Mouse (Mus musculus) thymus, adult 2 months (tissue): ENCODE data around the gene Isyna1. TPM values are rescaled to one million over a fixed set of nuclear protein-coding genes. Genes with fewer than 3 reads are reported as not detected.

ENCODE experiments used
- DNase-seq: peaks from one replicate; pipeline ENCODE4 v3.0.0; 2021
- H3K27ac ChIP-seq: fragments of 200-500 bp; 2 replicates; pipeline ENCODE4 v1.5.1; 2012; ENCODE audit warnings: low read length, control low read depth; ENCODE audit not compliant: control insufficient read depth, insufficient read depth
- H3K27me3 ChIP-seq: fragments of 200-500 bp; 2 replicates; pipeline ENCODE4 v1.6.1; 2012; ENCODE audit warnings: mild to moderate bottlenecking, low read length, moderate library complexity, mixed read lengths; ENCODE audit not compliant: control insufficient read depth, insufficient read depth
- H3K36me3 ChIP-seq: fragments of 200-500 bp; 2 replicates; pipeline ENCODE4 v1.6.1; 2012; ENCODE audit warnings: mild to moderate bottlenecking, low read length, moderate library complexity; ENCODE audit not compliant: control insufficient read depth, insufficient read depth
- H3K4me1 ChIP-seq: fragments of 200-500 bp; replicated peaks from 2 replicates; pipeline ENCODE4 v1.6.1; 2012; ENCODE audit warnings: low read length; ENCODE audit not compliant: control insufficient read depth, insufficient read depth
- H3K4me3 ChIP-seq: fragments of 200-500 bp; 2 replicates; pipeline ENCODE4 v1.5.1; 2012; ENCODE audit warnings: mild to moderate bottlenecking, low read length, control low read depth, moderate library complexity; ENCODE audit not compliant: control insufficient read depth, insufficient read depth
- CTCF ChIP-seq: fragments of 200-500 bp; IDR thresholded peaks from 2 replicates; pipeline ENCODE4 v1.5.1; 2012; ENCODE audit warnings: mild to moderate bottlenecking, control low read depth, low read length, moderate library complexity, borderline replicate concordance; ENCODE audit not compliant: control insufficient read depth, poor library complexity, insufficient read depth; ENCODE audit errors: extremely low read depth
- POLR2A ChIP-seq: fragments of 200-500 bp; IDR thresholded peaks from 2 replicates; pipeline ENCODE4 v1.6.1; 2012; ENCODE audit warnings: mild to moderate bottlenecking, low read length, control low read depth, moderate library complexity; ENCODE audit not compliant: control insufficient read depth, poor library complexity, insufficient read depth; ENCODE audit errors: extremely low read depth
- WGBS: fragments of 180-500 bp; shearing (Covaris S2); methylation state at CpG from one replicate; pipeline ENCODE4 v1.1.7; 2018; 5-methylcytosine and 5-hydroxymethylcytosine counted together
- polyA plus RNA-seq: library from polyadenylated mRNA; depleted of rRNA; stranded (reverse); fragments of >200 nt; gene quantifications from 2 replicates; pipeline ENCODE4 v1.2.3, GENCODE M21; 2012

Isyna1 gene
- polyA plus RNA-seq, 1 experiment: 185 TPM

GRCm38 (mm10) chr8:70628986-70629490 is 34.9 kb downstream of the Isyna1 start:
- no peak for DNase-seq
- Histone ChIP-seq H3K27me3 (no peaks in the 10 kb centered on the region), H3K4me1 (peaks cover 7% of the 10 kb centered on the region), H3K27ac (no peak overlapping the region), H3K4me3 (no peak overlapping the region), H3K36me3 (no peaks in the 10 kb centered on the region)
- TF ChIP-seq CTCF: no peak
- TF ChIP-seq POLR2A: no peak
- WGBS: 79% methylated on average over 7 of the region's 7 CpGs

GRCm38 (mm10) chr8:70629574-70630531 is 35.7 kb downstream of the Isyna1 start:
- H3K27me3 ChIP-seq: no peaks in the 10 kb centered on the region
- peak; percentile 94 for DNase-seq
- peaks cover 7% of the 10 kb centered on the region for H3K4me1 ChIP-seq
- no peak overlapping the region for H3K27ac ChIP-seq
- 1% methylated on average over 60 of the region's 60 CpGs for WGBS
- TF ChIP-seq POLR2A (no peak), CTCF (peak; percentile 100)
- peak overlapping the region; percentile 39 for H3K4me3 ChIP-seq
- no peaks in the 10 kb centered on the region for H3K36me3 ChIP-seq

GRCm38 (mm10) chr8:70630532-70631381 is 36.6 kb downstream of the Isyna1 start:
- 28% methylated on average over 22 of the region's 22 CpGs for WGBS
- Histone ChIP-seq H3K27ac (no peak overlapping the region), H3K27me3 (no peaks in the 10 kb centered on the region), H3K36me3 (no peaks in the 10 kb centered on the region), H3K4me1 (peaks cover 12% of the 10 kb centered on the region), H3K4me3 (no peak overlapping the region)
- TF ChIP-seq CTCF: no peak
- no peak for TF ChIP-seq POLR2A
- DNase-seq: no peak

- Histone ChIP-seq H3K4me3 (no peak overlapping the region), H3K27me3 (no peaks in the 10 kb centered on the region), H3K36me3 (no peaks in the 10 kb centered on the region), H3K4me1 (peaks cover 14% of the 10 kb centered on the region), H3K27ac (no peak overlapping the region)
- no peak for DNase-seq
- no peak for TF ChIP-seq POLR2A
- no peak for TF ChIP-seq CTCF
- 22% methylated on average over 24 of the region's 24 CpGs for WGBS
Observed at GRCm38 (mm10) chr8:70631436-70631835, 37.3 kb downstream of the Isyna1 start.

GRCm38 (mm10) chr8:70632346-70632892 is 38.2 kb downstream of the Isyna1 start, which contains the start of gene Gdf15:
Gdf15 (minus strand) TSS chr8:70632456.
- Histone ChIP-seq H3K27me3 (no peaks in the 10 kb centered on the region), H3K36me3 (no peaks in the 10 kb centered on the region), H3K4me1 (peaks cover 16% of the 10 kb centered on the region), H3K4me3 (no peak within 1 kb of the TSS), H3K27ac (no peak within 1 kb of the TSS)
- peak; percentile 3; the same call in 1 of the 2 replicates for TF ChIP-seq POLR2A
- TF ChIP-seq CTCF: no peak
- 93% methylated on average over 6 of the region's 6 CpGs for WGBS
- DNase-seq: no peak

- no peak for DNase-seq
- H3K27me3 ChIP-seq: no peaks in the 10 kb centered on the region
- no peak for TF ChIP-seq POLR2A
- TF ChIP-seq CTCF: no peak
- peaks cover 16% of the 10 kb centered on the region for H3K4me1 ChIP-seq
- H3K4me3 ChIP-seq: no peak overlapping the region
- no peak overlapping the region for H3K27ac ChIP-seq
- H3K36me3 ChIP-seq: no peaks in the 10 kb centered on the region
- WGBS: 56% methylated on average over 6 of the region's 6 CpGs
Observed at GRCm38 (mm10) chr8:70634066-70634465, 39.9 kb downstream of the Isyna1 start.
